Mouse (Mus musculus) cerebellum, adult 18-20 months (tissue): ENCODE measurements at regions not wholly inside any gene's neighbourhood (a gene's known extent, or its start where the extent isn't known, plus 50 kb on each side); places are given as distances from the start of the nearest gene placed in this dataset.

ENCODE experiments used
- DNase-seq, 2 experiments: peaks; one replicate each; pipeline ENCODE4 v3.0.0; 2021

DNA sequence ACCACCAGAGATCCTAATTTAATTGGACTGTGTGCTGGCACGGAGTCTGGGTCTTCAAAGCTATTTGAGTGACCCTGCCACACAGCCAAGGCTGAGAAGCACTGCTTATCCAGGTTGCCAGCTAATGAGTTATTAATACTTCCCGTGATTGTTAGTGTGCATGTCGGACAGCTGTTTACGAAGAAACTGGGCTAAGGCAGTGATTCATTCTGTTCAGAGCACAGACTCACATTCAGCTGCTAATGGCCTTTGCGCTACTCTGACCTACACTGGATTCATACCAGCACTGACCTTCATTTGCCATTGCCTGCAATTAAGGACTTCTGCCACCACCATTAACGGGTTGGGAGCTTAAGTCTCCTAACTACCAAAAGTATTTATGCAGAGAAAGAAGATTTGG lies 156.7 kb upstream of the Dppa4 start:
- no peak for DNase-seq

DNA sequence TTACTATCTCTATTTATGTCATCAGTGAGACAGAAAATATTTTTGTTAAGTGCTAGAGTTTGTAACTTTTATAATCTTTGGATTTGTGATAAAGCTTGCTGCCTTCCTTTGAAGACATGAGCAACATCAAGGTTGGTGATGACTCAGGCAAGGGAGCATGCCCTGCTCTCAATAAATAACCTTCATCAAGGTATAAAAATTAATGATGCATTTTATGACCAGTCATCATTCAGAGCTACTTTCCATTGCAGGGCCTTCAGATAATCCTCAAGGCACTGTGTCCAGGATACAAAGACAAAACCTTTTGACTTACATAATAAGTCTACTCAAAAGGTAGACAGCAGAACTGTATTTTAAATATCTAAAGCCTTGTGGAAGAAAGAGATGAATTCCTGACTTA lies 156.2 kb upstream of the Dppa4 start:
- DNase-seq: no peak

DNA sequence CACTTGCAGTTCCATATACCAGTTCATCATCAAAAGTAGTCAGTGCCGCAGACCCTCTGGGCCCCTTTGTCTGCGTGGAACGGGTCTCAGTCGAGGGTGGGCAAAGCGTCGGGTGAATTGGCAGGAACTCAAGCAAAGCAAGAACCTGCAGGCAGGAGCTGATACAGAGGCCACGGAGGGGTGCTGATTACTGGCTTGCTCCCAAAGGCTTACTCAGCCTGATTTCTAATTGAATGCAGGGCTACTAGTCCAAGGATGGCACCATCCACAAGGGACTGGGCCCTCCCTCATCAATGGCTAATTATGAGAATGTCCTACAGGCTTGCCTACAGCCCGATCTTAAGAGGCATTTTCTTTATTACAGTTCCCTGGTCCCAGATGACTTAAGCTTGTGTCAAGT lies 128.2 kb upstream of the Dppa4 start:
- no peak for DNase-seq

DNA sequence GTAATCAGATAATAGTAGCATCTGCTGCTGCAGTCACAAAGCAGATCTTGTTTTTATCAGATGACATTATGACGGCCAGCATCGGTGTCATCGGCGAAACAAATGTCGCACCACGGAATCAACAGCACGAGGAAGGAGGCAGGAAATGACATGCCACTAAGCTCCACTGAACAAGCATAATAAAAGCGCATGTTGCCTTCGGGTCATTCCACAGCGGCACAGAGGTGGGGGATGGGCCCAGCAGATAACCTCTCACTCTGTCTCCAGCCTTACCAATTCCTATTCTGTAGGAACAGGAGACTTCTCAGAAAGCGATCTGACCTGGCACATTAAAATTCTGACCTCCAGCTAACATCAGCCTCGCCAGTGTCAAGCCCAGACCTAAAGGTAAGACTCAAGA lies 93.1 kb upstream of the Dppa4 start:
- DNase-seq: peak in 1 of 2 experiments; percentile 3

DNA sequence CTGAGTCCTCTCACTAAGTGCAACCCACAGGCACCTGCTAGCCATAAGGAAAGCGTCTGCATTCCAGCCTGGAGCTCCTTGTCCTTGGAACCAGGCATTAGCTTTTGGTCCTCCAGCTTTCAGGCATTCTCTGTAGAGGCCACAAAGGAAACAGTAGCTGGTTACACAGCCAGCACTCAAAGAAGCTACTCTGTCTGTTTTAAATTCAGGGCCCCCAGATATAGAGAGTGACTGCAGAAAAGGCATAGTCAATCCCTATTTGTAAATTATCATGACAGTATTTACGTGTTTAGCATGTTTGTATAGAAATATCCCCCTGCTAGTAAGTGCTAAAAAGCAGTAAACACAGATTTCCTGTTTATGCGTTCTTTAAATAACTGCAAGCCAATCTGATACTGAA lies 91.3 kb upstream of the Dppa4 start:
- no peak for DNase-seq

DNA sequence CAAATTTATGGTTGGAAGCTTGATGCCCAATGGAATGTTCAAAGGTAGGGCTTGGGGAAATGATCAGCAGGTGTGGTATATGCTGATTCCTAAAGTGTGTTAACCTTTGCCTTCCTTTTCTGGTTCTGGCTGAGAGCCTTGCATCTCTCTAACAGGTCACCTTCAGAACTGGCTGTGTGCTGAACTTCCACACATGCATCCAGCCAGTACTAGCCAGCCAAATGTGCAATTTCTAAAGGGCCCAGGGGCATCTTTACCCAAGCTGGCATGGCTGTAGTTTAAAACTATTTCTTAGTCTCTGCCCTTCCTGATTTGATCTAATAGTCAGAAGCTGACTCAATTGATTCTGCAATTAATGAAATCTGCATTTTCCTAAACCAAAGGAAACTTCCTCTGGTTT lies 68.6 kb upstream of the Dppa4 start:
- DNase-seq: no peak
